Mouse (Mus musculus): ENCODE measurements around the gene Dab2ip. TPM values are rescaled to one million over a fixed set of nuclear protein-coding genes. Genes with fewer than 3 reads are reported as not detected.

Gene Dab2ip
- total and polyA plus RNA-seq, 3 experiments: 4.9 to 15.6 (median 7.8) TPM

DNA sequence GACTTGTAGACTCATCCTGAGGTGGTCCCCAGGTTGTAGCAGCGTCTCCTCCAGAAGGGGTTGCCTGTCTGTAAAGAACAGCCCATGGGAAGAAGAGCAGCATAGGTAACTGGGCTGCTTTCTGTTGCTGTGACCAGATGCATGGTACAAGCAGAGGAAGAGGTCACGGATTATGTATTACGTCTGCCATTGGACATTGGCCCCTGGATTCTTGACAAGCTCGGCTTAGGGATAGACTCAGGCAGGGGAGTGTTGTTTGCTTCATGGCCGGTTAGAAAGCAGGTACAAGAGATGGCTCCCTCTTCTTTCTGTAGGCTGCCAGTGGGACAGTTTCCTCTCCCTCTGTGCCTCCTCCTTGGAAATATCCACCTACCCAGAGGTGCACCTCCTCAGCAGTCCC lies 130.5 kb downstream of the Dab2ip start:
- dilution Hi-C loops (cut with MboI; ENCODE audit: extremely low pct_ligation_motif_present, extremely low pct_unique_long_range_greater_than_20kb, low sequenced_read_pairs) (no loop called here), in situ Hi-C loops (cut with MboI; ENCODE audit: low pct_ligation_motif_present, low pct_unique_long_range_greater_than_20kb, low sequenced_read_pairs) (no loop called here)
- Histone ChIP-seq H3K9me3 (replicated peaks; ENCODE audit: low read length) (no peaks in the 10 kb centered on the region), H3K4me2 (ENCODE audit: insufficient read depth, low read depth, poor library complexity, severe bottlenecking) (no peak overlapping the region), H3K27me3 (replicated peaks) (no peaks in the 10 kb centered on the region), H3K36me3 (replicated peaks in 1 of 2; ENCODE audit: control insufficient read depth in 1 of 2, insufficient read depth in 1 of 2, low read length in 1 of 2) (peaks cover 0 to 19% of the 10 kb centered on the region in 2 experiments), H3K9ac (ENCODE audit: insufficient read depth, low read depth) (no peak overlapping the region), H3K4me1 (ENCODE audit: control insufficient read depth in 1 of 2, insufficient read depth in 2 of 2) (peaks cover 25 to 74% of the 10 kb centered on the region in 2 experiments), H3K27ac (ENCODE audit: insufficient read depth, low read depth) (no peak overlapping the region), H3K79me2 (replicated peaks; ENCODE audit: control insufficient read depth, extremely low read depth, insufficient read depth, poor library complexity, severe bottlenecking) (0 out of 2 replicates have a peak, but pooled peaks cover 2% of the 10 kb centered on the region), H3K4me3 (replicated peaks in 1 of 3; ENCODE audit: low read depth in 2 of 3, low read length in 2 of 3, poor library complexity in 1 of 3) (no peak overlapping the region)
- no peak for DNase-seq (ENCODE audit: extremely low read depth)
- TF ChIP-seq RAD21 (IDR thresholded peaks at IDR 0.05; ENCODE audit: low read depth, low read length) (no peak), CHD1 (IDR thresholded peaks at IDR 0.05; ENCODE audit: low read depth, low read length) (no peak), HCFC1 (IDR thresholded peaks at IDR 0.05; ENCODE audit: low read depth, low read length) (no peak), NELFE (IDR thresholded peaks at IDR 0.05; ENCODE audit: low read depth, low read length) (no peak), GABPA (IDR thresholded peaks at IDR 0.05; ENCODE audit: insufficient replicate concordance, low read depth, low read length) (no peak), JUN (IDR thresholded peaks at IDR 0.05; ENCODE audit: insufficient read depth, low read depth, low read length) (no peak)

DNA sequence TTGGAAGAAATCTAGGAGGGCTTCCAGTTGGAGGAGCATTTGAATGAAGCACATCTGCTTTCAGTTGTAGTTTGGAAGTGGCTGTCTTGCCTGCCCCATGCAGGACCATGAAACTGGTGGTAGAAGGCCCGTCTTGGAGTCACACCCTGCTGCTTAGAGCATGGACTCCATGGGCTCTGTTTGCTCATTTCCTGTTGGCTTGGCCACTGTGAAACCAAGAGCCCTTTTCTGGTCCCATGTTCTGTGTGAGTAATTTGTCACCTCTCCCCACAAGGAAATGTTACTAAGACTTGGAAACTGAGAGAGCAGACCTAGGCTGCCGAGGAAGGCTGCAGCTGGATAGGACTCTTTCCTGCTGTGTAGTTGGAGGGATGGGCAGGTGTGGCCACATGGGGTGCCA lies 131.8 kb downstream of the Dab2ip start:
- in situ Hi-C loops (cut with MboI; ENCODE audit: low pct_ligation_motif_present, low pct_unique_long_range_greater_than_20kb, low sequenced_read_pairs): no loop called here

More for the DNA sequence above, 131.8 kb downstream of the Dab2ip start:
- Histone ChIP-seq H3K79me2 (replicated peaks; ENCODE audit: control insufficient read depth, extremely low read depth, insufficient read depth, poor library complexity, severe bottlenecking) (0 out of 2 replicates have a peak, but pooled peaks cover 2% of the 10 kb centered on the region), H3K4me3 (replicated peaks in 1 of 3; ENCODE audit: low read depth in 2 of 3, low read length in 2 of 3, poor library complexity in 1 of 3) (no peak overlapping the region), H3K27ac (ENCODE audit: insufficient read depth, low read depth) (no peak overlapping the region), H3K36me3 (replicated peaks in 1 of 2; ENCODE audit: control insufficient read depth in 1 of 2, insufficient read depth in 1 of 2, low read length in 1 of 2) (peaks cover 0 to 19% of the 10 kb centered on the region in 2 experiments), H3K4me2 (ENCODE audit: insufficient read depth, low read depth, poor library complexity, severe bottlenecking) (no peak overlapping the region), H3K9me3 (replicated peaks; ENCODE audit: low read length) (no peaks in the 10 kb centered on the region), H3K27me3 (replicated peaks) (no peaks in the 10 kb centered on the region), H3K4me1 (ENCODE audit: control insufficient read depth in 1 of 2, insufficient read depth in 2 of 2) (peaks cover 20 to 62% of the 10 kb centered on the region in 2 experiments), H3K9ac (ENCODE audit: insufficient read depth, low read depth) (no peak overlapping the region)
- dilution Hi-C loops (cut with MboI; ENCODE audit: extremely low pct_ligation_motif_present, extremely low pct_unique_long_range_greater_than_20kb, low sequenced_read_pairs): no loop called here
- TF ChIP-seq SMC3 (IDR thresholded peaks at IDR 0.05; ENCODE audit: low read depth, low read length) (no peak), BHLHE40 (IDR thresholded peaks at IDR 0.05; ENCODE audit: low read depth, low read length) (no peak), GABPA (IDR thresholded peaks at IDR 0.05; ENCODE audit: insufficient replicate concordance, low read depth, low read length) (no peak), JUN (IDR thresholded peaks at IDR 0.05; ENCODE audit: insufficient read depth, low read depth, low read length) (no peak), CTCF (conservative IDR thresholded peaks at IDR 0.05 in 1 of 2, IDR thresholded peaks at IDR 0.05 in 1 of 2; ENCODE audit: low read depth in 2 of 2, low read length in 2 of 2) (no peak), CHD1 (IDR thresholded peaks at IDR 0.05; ENCODE audit: low read depth, low read length) (no peak), MAFK (IDR thresholded peaks at IDR 0.05; ENCODE audit: insufficient replicate concordance, low read length) (no peak), KAT2A (IDR thresholded peaks at IDR 0.05; ENCODE audit: insufficient replicate concordance, low read length) (no peak), ELF1 (IDR thresholded peaks at IDR 0.05; ENCODE audit: low read depth, low read length) (no peak), HCFC1 (IDR thresholded peaks at IDR 0.05; ENCODE audit: low read depth, low read length) (no peak), ZNF384 (IDR thresholded peaks at IDR 0.05; ENCODE audit: low read depth, low read length) (no peak), MAX (IDR thresholded peaks at IDR 0.05; ENCODE audit: low read length) (no peak), UBTF (IDR thresholded peaks at IDR 0.05; ENCODE audit: low read depth, low read length) (no peak), MYC (IDR thresholded peaks at IDR 0.05; ENCODE audit: low read depth, low read length) (no peak), RCOR1 (conservative IDR thresholded peaks at IDR 0.05; ENCODE audit: low read depth, low read length) (no peak), JUND (conservative IDR thresholded peaks at IDR 0.05; ENCODE audit: low read depth, low read length) (no peak), POLR2A (IDR thresholded peaks at IDR 0.05; ENCODE audit: low read depth, low read length) (no peak)
- no peak for DNase-seq (ENCODE audit: extremely low read depth)
